Mouse (Mus musculus) macrophage (primary cell): ENCODE measurements at regions not wholly inside any gene's neighbourhood (a gene's known extent, or its start where the extent isn't known, plus 50 kb on each side); places are given as distances from the start of the nearest gene placed in this dataset.

Source experiments
- H3K27ac ChIP-seq: fragments of 350-480 bp; formaldehyde crosslinking; 2 replicates; pipeline ENCODE4 v1.9.0; 2021
- H3K36me3 ChIP-seq: fragments of 350-480 bp; formaldehyde crosslinking; 2 replicates; pipeline ENCODE4 v1.9.0; 2021; ENCODE audit errors: inconsistent target
- H3K4me3 ChIP-seq: fragments of 350-480 bp; formaldehyde crosslinking; 2 replicates; pipeline ENCODE4 v1.9.0; 2021; ENCODE audit errors: inconsistent target
- H3K79me2 ChIP-seq: fragments of 350-480 bp; formaldehyde crosslinking; 2 replicates; pipeline ENCODE4 v1.9.0; 2021; ENCODE audit errors: inconsistent target
- WGBS: methylation state at CpG from one replicate; pipeline ENCODE4 v1.1.7; 2026; ENCODE audit warnings: inconsistent platforms; ENCODE audit not compliant: missing documents; 5-methylcytosine and 5-hydroxymethylcytosine counted together

GRCm38 (mm10) chrX:99609591-99609990 is 138.5 kb upstream of the Pja1 start:
- H3K4me3 ChIP-seq: no peak overlapping the region
- no peak overlapping the region for H3K27ac ChIP-seq
- 75% methylated on average over 2 of the region's 2 CpGs for WGBS
- no peaks in the 10 kb centered on the region for H3K79me2 ChIP-seq
- H3K36me3 ChIP-seq: no peaks in the 10 kb centered on the region

- no CpG with 5 or more reads among the region's 2 CpGs for WGBS
- no peak overlapping the region for H3K4me3 ChIP-seq
Observed at GRCm38 (mm10) chrX:99608284-99608692, 137.2 kb upstream of the Pja1 start.

GRCm38 (mm10) chrX:99605084-99605824 is 134.2 kb upstream of the Pja1 start:
- H3K79me2 ChIP-seq: no peaks in the 10 kb centered on the region
- H3K4me3 ChIP-seq: no peak overlapping the region
- whole genome bisulfite sequencing: 84% methylated on average over 9 of the region's 10 CpGs
- no peaks in the 10 kb centered on the region for H3K36me3 ChIP-seq
- no peak overlapping the region for H3K27ac ChIP-seq

More at GRCm38 (mm10) chrX:99608284-99608692, 137.2 kb upstream of the Pja1 start:
- Histone ChIP-seq H3K36me3 (no peaks in the 10 kb centered on the region), H3K27ac (no peak overlapping the region), H3K79me2 (no peaks in the 10 kb centered on the region)

- no peaks in the 10 kb centered on the region for H3K79me2 ChIP-seq
- WGBS: 42% methylated on average over 6 of the region's 6 CpGs
- H3K36me3 ChIP-seq: no peaks in the 10 kb centered on the region
- H3K4me3 ChIP-seq: no peak overlapping the region
- no peak overlapping the region for H3K27ac ChIP-seq
Observed at GRCm38 (mm10) chrX:99603714-99604113, 132.6 kb upstream of the Pja1 start.

GRCm38 (mm10) chrX:99602268-99602885 is 131.3 kb upstream of the Pja1 start:
- 89% methylated on average over 12 of the region's 12 CpGs for WGBS
- Histone ChIP-seq H3K36me3 (no peaks in the 10 kb centered on the region), H3K4me3 (no peak overlapping the region), H3K79me2 (no peaks in the 10 kb centered on the region), H3K27ac (no peak overlapping the region)

GRCm38 (mm10) chrX:99595493-99595892 is 124.4 kb upstream of the Pja1 start:
- Histone ChIP-seq H3K36me3 (no peaks in the 10 kb centered on the region), H3K79me2 (no peaks in the 10 kb centered on the region), H3K4me3 (no peak overlapping the region), H3K27ac (no peak overlapping the region)
- 59% methylated on average over 6 of the region's 6 CpGs for WGBS

- Histone ChIP-seq H3K4me3 (no peak overlapping the region), H3K27ac (no peak overlapping the region)
- WGBS: 33% methylated on average over 17 of the region's 28 CpGs
Observed at GRCm38 (mm10) chrX:99593872-99594487, 122.9 kb upstream of the Pja1 start.

GRCm38 (mm10) chrX:99592980-99593379 is 121.9 kb upstream of the Pja1 start:
- Histone ChIP-seq H3K79me2 (no peaks in the 10 kb centered on the region), H3K27ac (no peak overlapping the region), H3K4me3 (no peak overlapping the region), H3K36me3 (no peaks in the 10 kb centered on the region)
- 70% methylated on average over 11 of the region's 11 CpGs for WGBS

More at GRCm38 (mm10) chrX:99593872-99594487, 122.9 kb upstream of the Pja1 start:
- H3K79me2 ChIP-seq: no peaks in the 10 kb centered on the region
- no peaks in the 10 kb centered on the region for H3K36me3 ChIP-seq

GRCm38 (mm10) chrX:99587284-99587683 is 116.2 kb upstream of the Pja1 start:
- Histone ChIP-seq H3K36me3 (no peaks in the 10 kb centered on the region), H3K27ac (no peak overlapping the region), H3K79me2 (no peaks in the 10 kb centered on the region), H3K4me3 (no peak overlapping the region)
- WGBS: 72% methylated on average over 2 of the region's 2 CpGs

GRCm38 (mm10) chrX:99586282-99586681 is 115.2 kb upstream of the Pja1 start:
- no peak overlapping the region for H3K27ac ChIP-seq
- H3K36me3 ChIP-seq: no peaks in the 10 kb centered on the region
- no peak overlapping the region for H3K4me3 ChIP-seq
- H3K79me2 ChIP-seq: no peaks in the 10 kb centered on the region
- WGBS: 78% methylated on average over 10 of the region's 11 CpGs

- no peaks in the 10 kb centered on the region for H3K36me3 ChIP-seq
- H3K27ac ChIP-seq: no peak overlapping the region
- no peak overlapping the region for H3K4me3 ChIP-seq
- no peaks in the 10 kb centered on the region for H3K79me2 ChIP-seq
- WGBS: 88% methylated on average over 3 of the region's 3 CpGs
Observed at GRCm38 (mm10) chrX:99585703-99586102, 114.6 kb upstream of the Pja1 start.

GRCm38 (mm10) chrX:99582611-99583010 is 111.5 kb upstream of the Pja1 start:
- H3K27ac ChIP-seq: no peak overlapping the region
- 93% methylated on average over 9 of the region's 9 CpGs for WGBS
- H3K4me3 ChIP-seq: no peak overlapping the region
- H3K79me2 ChIP-seq: no peaks in the 10 kb centered on the region
- no peaks in the 10 kb centered on the region for H3K36me3 ChIP-seq

- H3K36me3 ChIP-seq: no peaks in the 10 kb centered on the region
- no peak overlapping the region for H3K4me3 ChIP-seq
- no peaks in the 10 kb centered on the region for H3K79me2 ChIP-seq
- no peak overlapping the region for H3K27ac ChIP-seq
- WGBS: 42% methylated on average over 8 of the region's 10 CpGs
Observed at GRCm38 (mm10) chrX:99581632-99582466, 110.8 kb upstream of the Pja1 start.

GRCm38 (mm10) chrX:99579206-99579605 is 108.1 kb upstream of the Pja1 start:
- Histone ChIP-seq H3K27ac (no peak overlapping the region), H3K36me3 (no peaks in the 10 kb centered on the region), H3K4me3 (no peak overlapping the region), H3K79me2 (no peaks in the 10 kb centered on the region)
- 85% methylated on average over 4 of the region's 4 CpGs for WGBS
